Mouse (Mus musculus): ENCODE measurements around the gene 1700018G05Rik. TPM values are rescaled to one million over a fixed set of nuclear protein-coding genes. Genes with fewer than 3 reads are reported as not detected.
"Not testable (repeated sequence)": the region's sequence is repeated elsewhere in the genome, so short reads cannot be mapped to it uniquely, and the experiment has no call there.

Gene 1700018G05Rik
- not detected in 2 replicates for polyA plus RNA-seq (2015; fragmentation: Nextera tagmentation; extraction: Ambion mirVana)

DNA sequence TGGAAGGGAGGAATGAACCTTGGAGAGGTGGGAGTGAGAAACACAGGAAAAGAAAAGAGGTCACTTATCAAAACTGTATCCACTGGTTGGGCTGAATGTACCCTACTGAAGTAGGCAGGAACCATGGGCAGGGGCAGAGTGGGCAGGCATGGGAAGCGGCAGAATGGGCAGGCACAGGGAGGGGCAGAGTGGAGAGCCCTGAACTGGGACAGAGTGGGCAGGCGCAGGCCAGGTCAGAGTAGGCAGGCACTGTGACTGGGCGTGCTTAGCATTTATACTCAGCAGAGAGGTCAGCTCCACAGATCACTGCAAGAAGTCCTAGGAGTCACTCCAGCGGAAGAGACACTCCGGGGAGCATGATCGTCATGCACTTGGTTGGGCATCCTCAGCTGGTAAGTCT is at the start of gene 1700018G05Rik:
Gene 1700018G05Rik, plus strand, starts transcription at position 301 of the 400 bp plus-strand sequence.
- 88% methylated on average over 6 of the region's 6 CpGs for WGBS
- not testable (repeated sequence) for H3K4me3 ChIP-seq; ATAC-seq (replicated peaks); H3K27me3 ChIP-seq (replicated peaks); H3K9me3 ChIP-seq; H3K9ac ChIP-seq; H3K36me3 ChIP-seq (replicated peaks); H3K27ac ChIP-seq; H3K4me1 ChIP-seq; H3K4me2 ChIP-seq

DNA sequence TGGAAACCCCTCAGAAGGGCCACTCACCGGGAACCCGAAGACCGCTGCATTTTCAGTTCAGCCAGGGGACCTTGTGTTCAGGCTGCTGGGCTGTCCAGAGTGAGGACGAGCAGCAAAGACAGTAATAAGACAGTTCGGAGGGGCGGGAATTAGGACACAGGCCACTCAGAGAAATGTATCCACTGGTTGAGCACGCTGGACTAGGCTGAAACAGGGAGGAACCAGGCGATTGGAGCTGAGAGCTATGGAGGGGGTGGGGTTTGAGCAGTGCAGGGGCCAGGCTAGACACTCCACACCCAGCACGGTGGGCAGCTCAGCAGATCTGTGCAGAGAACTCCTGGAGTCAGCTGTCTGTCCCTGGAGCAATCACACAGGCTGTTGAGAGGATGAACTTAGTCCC is 19.6 kb upstream of the 1700018G05Rik start, which contains the start of the genes Dmrtc1a and 1700011M02Rik:
Gene Dmrtc1a, minus strand, starts transcription at position 101 of the 400 bp plus-strand sequence.
Gene 1700011M02Rik, plus strand, starts transcription at position 319 of the 400 bp plus-strand sequence.
- not testable (repeated sequence) for H3K9ac ChIP-seq; H3K9me3 ChIP-seq; H3K36me3 ChIP-seq (replicated peaks); H3K4me3 ChIP-seq; H3K27ac ChIP-seq; H3K4me1 ChIP-seq; H3K27me3 ChIP-seq (replicated peaks); H3K4me2 ChIP-seq; ATAC-seq (replicated peaks)
- WGBS, result 89% methylated on average over 8 of the region's 9 CpGs

DNA sequence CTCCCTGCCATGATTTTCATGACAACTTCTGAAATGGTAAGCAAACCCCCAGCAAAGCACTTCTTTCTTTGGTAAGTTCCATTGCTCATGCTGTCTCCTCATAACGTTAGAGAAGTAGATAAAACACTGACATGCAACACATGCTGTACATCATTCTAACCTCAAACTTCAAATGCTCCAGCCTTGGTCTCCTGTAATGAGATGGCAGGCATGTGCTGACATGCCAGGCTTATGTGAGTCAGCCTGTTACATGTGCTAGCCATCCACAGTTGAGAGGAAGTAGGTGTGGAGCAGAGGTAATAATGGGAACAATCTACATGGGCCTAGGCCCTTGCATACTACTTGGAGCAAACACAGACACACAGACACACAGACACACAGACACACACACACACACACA is 13.3 kb upstream of the 1700018G05Rik start:
- ATAC-seq (replicated peaks); H3K27me3 ChIP-seq (replicated peaks); H3K4me2 ChIP-seq; H3K4me3 ChIP-seq; H3K27ac ChIP-seq; H3K36me3 ChIP-seq (replicated peaks); H3K4me1 ChIP-seq; H3K9ac ChIP-seq; H3K9me3 ChIP-seq: not testable (repeated sequence)
- 87% methylated on average over 1 of the region's 1 CpGs for WGBS

DNA sequence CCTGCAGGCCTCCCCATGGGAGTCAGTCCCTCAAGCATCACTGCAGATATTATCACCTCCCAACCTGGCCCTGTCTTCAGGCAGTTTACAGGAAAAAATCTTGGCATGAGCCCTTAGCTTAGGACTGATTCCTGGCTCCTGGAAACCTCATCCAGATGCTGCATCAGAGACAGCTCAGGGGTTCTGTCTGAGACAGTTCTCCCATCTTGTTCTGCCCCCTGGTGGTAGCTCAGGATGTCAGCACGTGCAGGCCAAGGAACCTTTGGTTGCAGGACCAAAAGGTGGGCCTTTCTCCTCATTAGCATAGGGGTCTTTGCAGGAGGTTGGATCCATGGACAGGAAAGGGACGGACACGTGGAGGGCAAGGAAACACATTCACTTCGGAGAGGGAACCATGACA is 1.5 kb upstream of the 1700018G05Rik start:
- not testable (repeated sequence) for H3K9ac ChIP-seq; H3K4me1 ChIP-seq; H3K27me3 ChIP-seq (replicated peaks); H3K4me2 ChIP-seq; ATAC-seq (replicated peaks); H3K9me3 ChIP-seq; H3K27ac ChIP-seq; H3K4me3 ChIP-seq; H3K36me3 ChIP-seq (replicated peaks)
- 15% methylated on average over 4 of the region's 4 CpGs for WGBS

DNA sequence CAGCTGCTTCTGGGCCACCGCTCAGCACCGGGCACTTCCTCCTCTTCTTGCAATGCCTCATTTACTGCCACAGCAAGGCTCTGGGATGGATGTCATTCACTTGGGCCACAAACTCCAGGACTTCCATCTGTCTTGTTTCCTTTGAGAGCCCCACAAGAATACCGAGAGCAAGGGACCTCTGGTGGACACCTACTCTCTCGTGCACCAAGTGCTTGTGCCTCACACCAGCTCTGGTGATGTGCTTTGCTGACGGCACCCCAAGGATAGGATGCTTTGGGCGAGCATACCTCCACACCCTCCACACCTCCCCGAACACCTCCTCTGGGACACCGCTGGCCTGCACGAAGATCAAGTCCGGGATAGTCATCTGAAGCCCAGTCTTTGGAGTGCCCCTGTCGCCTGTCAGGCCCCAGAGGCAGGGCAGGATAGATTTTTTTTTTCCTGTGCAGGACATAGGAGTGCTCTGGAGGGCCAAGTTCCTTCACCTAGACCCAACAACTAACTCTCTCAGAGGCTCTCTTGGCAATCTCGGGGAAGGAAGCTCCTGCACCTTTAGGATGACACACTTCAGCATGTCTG is 4.9 kb downstream of the 1700018G05Rik start:
- peak overlapping the region; percentile 58 for H3K4me2 ChIP-seq
- H3K4me1 ChIP-seq, result no peaks in the 10 kb centered on the region
- no peaks in the 10 kb centered on the region; the same call in 1 of the 2 replicates for H3K27me3 ChIP-seq (replicated peaks)
- peak overlapping the region; percentile 63 for H3K9ac ChIP-seq
- peak overlapping the region; percentile 53 for H3K4me3 ChIP-seq
- WGBS, result 47% methylated on average over 12 of the region's 12 CpGs
- no peak overlapping the region for H3K27ac ChIP-seq
- H3K9me3 ChIP-seq, result no peaks in the 10 kb centered on the region
- ATAC-seq (replicated peaks), result peak; percentile 27; the same call in 1 of the 2 replicates
- H3K36me3 ChIP-seq (replicated peaks), result no peaks in the 10 kb centered on the region

DNA sequence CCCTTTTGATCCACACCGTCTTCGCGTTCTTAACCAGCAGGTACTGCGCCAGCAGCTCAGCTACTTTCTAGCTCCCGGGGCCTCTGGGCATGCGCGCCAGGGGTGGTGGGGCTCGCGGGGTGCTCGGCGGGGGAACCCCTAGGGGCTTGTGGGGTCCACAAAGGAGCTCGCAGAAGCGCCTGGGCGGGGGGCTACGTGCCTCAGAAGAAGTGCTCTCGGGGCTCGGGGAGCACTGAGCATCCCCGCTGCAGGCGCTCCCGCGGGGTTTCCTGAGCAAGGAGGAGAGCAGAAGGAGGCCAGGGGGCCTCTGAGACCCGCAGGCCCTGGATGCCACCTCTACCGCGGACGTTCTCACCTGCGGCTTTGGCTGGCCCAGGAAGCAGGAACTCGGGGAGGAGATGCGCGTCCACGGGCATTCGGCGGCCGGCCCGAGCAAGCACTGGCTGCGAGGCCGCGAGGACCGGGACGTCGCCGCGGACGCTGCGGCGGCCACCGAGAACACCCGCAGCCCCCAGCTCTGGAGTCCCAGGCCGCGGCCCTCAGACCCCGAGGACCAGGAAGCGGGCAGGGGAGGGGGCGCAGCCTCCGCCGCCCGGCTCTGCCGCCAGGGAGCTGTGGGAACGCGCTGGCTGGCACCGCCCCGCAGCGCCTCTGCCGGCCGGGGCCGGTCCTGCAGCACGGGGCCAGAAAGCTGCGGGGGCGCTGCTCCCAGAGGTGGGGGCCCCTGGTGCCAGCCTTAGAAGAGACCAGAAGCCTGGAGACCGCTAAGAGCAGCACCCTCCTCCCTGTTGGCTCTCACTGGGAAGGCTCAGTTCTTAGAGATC is 5.6 kb downstream of the 1700018G05Rik start:
- H3K4me3 ChIP-seq, result peak overlapping the region; percentile 53
- H3K4me1 ChIP-seq, result no peaks in the 10 kb centered on the region
- peak overlapping the region; percentile 57 for H3K27ac ChIP-seq
- no peaks in the 10 kb centered on the region; the same call in 1 of the 2 replicates for H3K27me3 ChIP-seq (replicated peaks)
- H3K36me3 ChIP-seq (replicated peaks), result no peaks in the 10 kb centered on the region
- H3K4me2 ChIP-seq, result peak overlapping the region; percentile 58
- ATAC-seq (replicated peaks), result peak; percentile 92
- no peaks in the 10 kb centered on the region for H3K9me3 ChIP-seq
- peak overlapping the region; percentile 63 for H3K9ac ChIP-seq
- WGBS, result 28% methylated on average over 63 of the region's 68 CpGs

DNA sequence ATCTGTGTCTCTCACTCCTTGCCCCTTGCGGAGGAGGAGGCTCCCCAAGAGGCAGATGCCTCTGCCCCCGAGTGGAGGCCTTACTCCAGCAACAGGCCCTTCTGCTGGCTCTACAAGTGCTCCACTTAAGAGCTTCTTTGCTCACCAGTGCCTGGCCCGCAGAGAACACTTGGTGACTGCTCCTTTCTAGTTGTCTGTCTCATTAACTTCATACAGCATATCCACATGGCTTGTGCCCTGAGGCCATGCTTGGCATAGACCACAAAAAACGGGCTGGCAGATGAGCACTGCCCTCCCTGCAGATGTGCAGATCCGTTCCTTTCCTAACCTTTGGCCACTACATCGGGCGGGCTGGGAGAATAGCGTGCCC is 6.2 kb downstream of the 1700018G05Rik start:
- ATAC-seq (replicated peaks), result peak; percentile 24
- H3K4me3 ChIP-seq, result peak overlapping the region; percentile 53

DNA sequence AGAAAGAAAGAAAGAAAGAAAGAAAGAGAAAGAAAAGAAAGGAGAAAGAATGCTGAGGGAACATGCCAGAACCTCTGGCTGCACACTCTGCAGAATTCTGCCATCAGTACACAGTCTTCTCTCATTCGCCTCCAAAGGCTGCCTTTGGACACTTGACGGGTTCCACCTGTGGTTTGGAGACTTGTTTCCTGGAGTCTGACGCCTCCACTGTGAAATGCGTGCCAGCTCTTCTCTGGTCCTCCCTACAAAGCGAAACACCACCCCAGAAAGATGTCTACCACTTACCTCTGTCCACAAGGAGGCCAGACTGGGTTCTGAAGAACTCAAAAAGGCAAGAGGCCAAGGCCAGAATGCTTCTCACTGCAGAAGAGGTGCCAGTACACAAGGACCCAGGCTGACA is 8.6 kb downstream of the 1700018G05Rik start:
- Histone ChIP-seq H3K9ac (no peak overlapping the region), H3K36me3 (replicated peaks) (no peaks in the 10 kb centered on the region), H3K27ac (no peak overlapping the region), H3K27me3 (replicated peaks) (no peaks in the 10 kb centered on the region; the same call in 1 of the 2 replicates), H3K9me3 (no peaks in the 10 kb centered on the region), H3K4me3 (no peak overlapping the region), H3K4me1 (no peaks in the 10 kb centered on the region), H3K4me2 (no peak overlapping the region)
- no peak for ATAC-seq (replicated peaks)
- WGBS, result 77% methylated on average over 5 of the region's 5 CpGs

More for the DNA sequence above, 6.2 kb downstream of the 1700018G05Rik start:
- no peaks in the 10 kb centered on the region; the same call in 1 of the 2 replicates for H3K27me3 ChIP-seq (replicated peaks)
- WGBS, result 53% methylated on average over 8 of the region's 8 CpGs
- H3K4me2 ChIP-seq, result peak overlapping the region; percentile 58
- no peak overlapping the region for H3K27ac ChIP-seq
- no peaks in the 10 kb centered on the region for H3K36me3 ChIP-seq (replicated peaks)
- H3K4me1 ChIP-seq, result no peaks in the 10 kb centered on the region
- H3K9ac ChIP-seq, result peak overlapping the region; percentile 63
- H3K9me3 ChIP-seq, result no peaks in the 10 kb centered on the region

DNA sequence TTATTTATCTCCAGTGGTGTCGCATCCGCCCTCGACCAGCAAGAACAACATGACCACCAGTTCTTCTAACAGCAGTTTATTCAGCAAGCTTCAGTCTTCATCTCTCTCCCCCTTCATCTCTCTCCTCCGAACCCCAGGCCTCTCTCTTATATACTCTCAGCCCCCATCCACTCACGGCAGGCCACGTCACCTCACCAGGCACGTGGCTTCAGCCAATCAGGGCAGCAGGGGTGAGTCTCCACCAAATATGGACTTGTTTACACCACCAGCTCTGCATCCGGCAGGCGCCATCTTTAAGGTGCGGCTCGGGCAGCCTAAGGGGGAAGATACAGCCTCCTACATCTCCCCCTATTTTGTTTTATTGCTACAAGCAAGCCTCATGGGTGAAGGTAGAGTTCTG is 22.0 kb downstream of the 1700018G05Rik start:
- H3K4me2 ChIP-seq; ATAC-seq (replicated peaks): not testable (repeated sequence)

DNA sequence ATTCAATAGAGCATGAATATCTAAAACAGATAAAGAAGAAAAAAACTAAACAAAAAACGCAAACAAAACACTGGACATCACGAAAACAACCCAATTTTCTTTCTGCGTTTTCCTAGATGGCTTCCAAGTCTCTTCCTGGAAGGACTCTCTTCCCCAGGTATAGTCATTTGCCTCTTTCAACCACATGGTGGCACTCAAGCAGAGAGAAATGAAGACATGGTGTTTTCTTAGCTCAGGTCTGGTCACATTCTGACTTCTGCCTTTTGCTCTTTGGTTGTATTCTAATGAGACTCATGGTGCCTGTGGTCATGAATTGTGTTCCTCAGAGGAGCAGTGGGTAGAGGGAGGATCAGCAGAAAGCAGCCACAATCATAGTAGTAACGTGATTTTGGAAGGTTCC is 30.7 kb downstream of the 1700018G05Rik start:
- WGBS, result 33% methylated on average over 4 of the region's 4 CpGs
- no peak overlapping the region for H3K27ac ChIP-seq
- ATAC-seq (replicated peaks), result 0 out of 2 replicates have a peak, but pooled peaks have one; percentile 52
- H3K27me3 ChIP-seq (replicated peaks), result no peaks in the 10 kb centered on the region
- no peak overlapping the region for H3K4me2 ChIP-seq
- H3K36me3 ChIP-seq (replicated peaks), result no peaks in the 10 kb centered on the region
- no peaks in the 10 kb centered on the region for H3K9me3 ChIP-seq
- no peak overlapping the region for H3K4me3 ChIP-seq
- H3K4me1 ChIP-seq, result no peaks in the 10 kb centered on the region
- H3K9ac ChIP-seq, result no peak overlapping the region

More for the DNA sequence above, 22.0 kb downstream of the 1700018G05Rik start:
- not testable (repeated sequence) for H3K4me1 ChIP-seq; H3K27me3 ChIP-seq (replicated peaks); H3K9ac ChIP-seq; H3K4me3 ChIP-seq; H3K9me3 ChIP-seq; H3K36me3 ChIP-seq (replicated peaks); H3K27ac ChIP-seq
- 93% methylated on average over 11 of the region's 11 CpGs for WGBS

DNA sequence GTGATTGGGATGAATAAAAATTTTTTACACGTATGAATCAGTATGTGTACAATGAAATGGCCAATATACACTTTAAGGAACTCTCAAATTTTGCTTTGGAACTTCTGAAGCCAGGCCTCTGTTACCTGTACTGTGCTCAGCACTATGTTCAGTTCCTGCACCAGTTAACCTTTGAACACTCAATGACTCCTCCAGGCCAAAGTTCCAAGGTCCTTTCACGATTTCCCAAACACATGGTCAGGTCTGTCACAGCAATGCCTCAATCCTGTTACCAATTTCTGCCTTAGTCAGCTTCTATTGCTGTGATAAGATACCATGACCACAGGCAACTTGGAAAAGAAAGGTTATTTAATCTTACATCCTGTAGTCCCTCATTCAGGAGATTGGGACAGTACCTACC is 32.4 kb downstream of the 1700018G05Rik start:
- no peak overlapping the region for H3K27ac ChIP-seq
- no peak overlapping the region for H3K4me2 ChIP-seq
- H3K9ac ChIP-seq, result no peak overlapping the region
- ATAC-seq (replicated peaks), result no peak
- no peaks in the 10 kb centered on the region for H3K36me3 ChIP-seq (replicated peaks)
- H3K27me3 ChIP-seq (replicated peaks), result no peaks in the 10 kb centered on the region
- no peaks in the 10 kb centered on the region for H3K4me1 ChIP-seq
- no peaks in the 10 kb centered on the region for H3K9me3 ChIP-seq
- WGBS, result 69% methylated on average over 2 of the region's 2 CpGs
- H3K4me3 ChIP-seq, result no peak overlapping the region
